Comparison of ENCODE assay signal across 20 mouse cellular contexts in genomic region chr9:4658951-4659350, GRCm38 (mm10).
A peak's percentile ranks its signal among the peaks of the same experiment; 100 is the strongest.
DNase-seq lines count a peak whose midpoint lies in the region; TF ChIP-seq lines count a peak whose summit lies in the region.
"Had no signal": no experiment of that assay in that cellular context is flagged by ENCODE, and none has a peak within 500 bp of the region (broad histone marks: within the 10 kb centered on the region; RNA-seq: fewer than 3 reads in every experiment).

No protein-coding gene starts in this region.

- peak; percentile 8 for DNase-seq in left cerebral cortex, postnatal 4 days
- DNase-seq in left cerebral cortex, postnatal 25 days (ENCODE audit: low spot score in 2 of 2), result no peak
- peak; percentile 54 to 83 for DNase-seq in cerebellum, adult 2 months
- peak; percentile 68 to 73 for DNase-seq in cerebellum, postnatal 10 days
- no peak for DNase-seq in kidney, postnatal 14 days
- no peak for DNase-seq in layer of hippocampus, postnatal 36 days
- DNase-seq in embryo, embryonic 10.5 days (ENCODE audit: low spot score), result no peak
- DNase-seq: adrenal gland, adult 2 months; adrenal gland, postnatal 25 days; gastrocnemius, postnatal 10 days; heart, adult 18-20 months; heart, postnatal 10 days; heart, postnatal 4 days; kidney, adult 11 months had no signal

- peaks cover 3% of the 10 kb centered on the region; the same call in 1 of the 2 replicates for H3K4me1 ChIP-seq in cerebellum, adult 2 months (ENCODE audit: control insufficient read depth, insufficient read depth, low read length)
- H3K4me1 ChIP-seq: embryonic facial prominence, embryonic 12.5 days; forebrain, embryonic 15.5 days; heart, embryonic 10.5 days; hindbrain, embryonic 12.5 days had no signal

- no peak overlapping the region for H3K4me3 ChIP-seq in cerebellum, adult 2 months (replicated peaks; ENCODE audit: insufficient read depth, low read depth, low read length)
- H3K4me3 ChIP-seq: embryonic facial prominence, embryonic 12.5 days; forebrain, embryonic 15.5 days; heart, embryonic 10.5 days; hindbrain, embryonic 12.5 days had no signal

- H3K27ac ChIP-seq in cerebellum, adult 2 months (ENCODE audit: insufficient read depth, low read length), result 0 out of 2 replicates have a peak overlapping the region, but pooled peaks have one; percentile 7
- H3K27ac ChIP-seq: embryonic facial prominence, embryonic 12.5 days; forebrain, embryonic 15.5 days; heart, embryonic 10.5 days; hindbrain, embryonic 12.5 days had no signal

- intact Hi-C loops in left cerebral cortex, postnatal 4 days (cut with DNase I), result no loop called here
- intact Hi-C loops in left cerebral cortex, postnatal 25 days (cut with DNase I), result no loop called here

- no peaks in the 10 kb centered on the region for H3K27me3 ChIP-seq in cerebellum, adult 2 months (ENCODE audit: control insufficient read depth, insufficient read depth, low read length)
- H3K27me3 ChIP-seq: CH12.LX; embryonic facial prominence, embryonic 12.5 days; forebrain, embryonic 15.5 days; hindbrain, embryonic 12.5 days; Patski had no signal

- TF ChIP-seq CTCF in cerebellum, adult 2 months (IDR thresholded peaks at IDR 0.05; ENCODE audit: borderline replicate concordance, insufficient read depth, low read depth, low read length), result peak; percentile 6; the same call in 1 of the 2 replicates

- TF ChIP-seq POLR2A in cerebellum, adult 2 months (IDR thresholded peaks at IDR 0.05; ENCODE audit: borderline replicate concordance, insufficient read depth, low read length), result no peak

Comparison
In these comparisons a context has a peak if more than half of its experiments do, and no peak if none do; other contexts are left out.
1. DNase-seq: peak in left cerebral cortex, postnatal 4 days (single experiment), cerebellum, adult 2 months (2 of 2) and cerebellum, postnatal 10 days (2 of 2); none in left cerebral cortex, postnatal 25 days (0 of 2), kidney, postnatal 14 days (single experiment), layer of hippocampus, postnatal 36 days (0 of 2) and embryo, embryonic 10.5 days (single experiment).